Mouse (Mus musculus) C2C12 (cell line): ENCODE measurements around the gene Tm4sf19.
A peak's percentile ranks its signal among the peaks of the same experiment; 100 is the strongest.

Experiments
- CEBPB ChIP-seq: IDR thresholded peaks from one replicate; pipeline ENCODE4 v1.6.1; 2011; ENCODE audit warnings: low read depth, mild to moderate bottlenecking, control low read depth, moderate library complexity
- CTCF ChIP-seq: IDR thresholded peaks from one replicate; pipeline ENCODE4 v1.5.1; 2011; ENCODE audit not compliant: control insufficient read depth, insufficient read depth, insufficient read length
- MAX ChIP-seq: IDR thresholded peaks from one replicate; pipeline ENCODE4 v1.6.1; 2011; ENCODE audit warnings: mild to moderate bottlenecking, control low read depth
- MYOG ChIP-seq: IDR thresholded peaks from one replicate; pipeline ENCODE4 v1.6.1; 2011; ENCODE audit not compliant: control insufficient read depth, insufficient read length; ENCODE audit errors: extremely low read depth
- USF1 ChIP-seq: IDR thresholded peaks from one replicate; pipeline ENCODE4 v1.6.1; 2011; ENCODE audit warnings: low read depth, mild to moderate bottlenecking, control low read depth, moderate library complexity

DNA sequence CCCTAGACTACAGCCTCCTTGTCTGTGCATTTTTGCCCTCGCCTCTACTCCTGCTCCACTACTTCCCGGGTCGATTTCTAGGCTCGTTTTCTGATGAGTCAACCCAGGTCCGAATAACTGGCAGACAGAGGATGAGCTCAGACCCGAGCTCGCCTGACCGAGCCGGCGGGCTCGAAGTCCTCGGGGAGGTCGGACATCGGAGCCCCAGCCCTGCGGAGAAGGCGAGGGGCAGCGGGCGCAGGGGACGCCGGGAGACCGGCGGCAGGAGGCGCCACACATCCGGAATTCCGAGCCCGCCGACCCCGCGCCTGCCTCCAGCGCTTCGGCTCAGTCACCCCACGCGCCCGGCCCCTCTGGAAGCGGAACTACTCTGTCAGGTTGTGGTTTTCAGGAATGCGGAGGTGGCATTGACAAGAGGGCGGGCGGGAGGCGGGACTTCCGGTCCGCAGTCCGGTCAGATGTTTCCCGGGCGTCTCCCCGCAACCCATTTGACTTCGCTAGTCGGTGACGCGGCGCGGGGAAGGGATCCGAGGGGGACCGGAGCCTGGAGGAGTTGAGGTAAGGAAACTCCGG lies 30.3 kb downstream of the Tm4sf19 start, which contains the start of gene Pcyt1a:
- TF ChIP-seq CTCF (peak; percentile 7), USF1 (no peak), MAX (peak; percentile 69), MYOG (no peak), CEBPB (no peak)
